Mouse (Mus musculus) urinary bladder, postnatal 4 days (tissue): Measurements from ENCODE around the gene Nt5m.
A peak's percentile ranks its signal among the peaks of the same experiment; 100 is the strongest.

ENCODE experiments used
- DNase-seq, 2 experiments: peaks; one replicate each; pipeline ENCODE4 v3.0.0; 2021 to 2022; ENCODE audit warnings: low spot score in 2 of 2

Gene Nt5m

GRCm38 (mm10) chr11:59839459-59840126, 346 bp downstream of the Nt5m start, which contains the start of gene Cops3:
Gene Cops3 (minus strand): TSS chr11:59839838.
- DNase-seq = peak; percentile 92 to 95

DNA sequence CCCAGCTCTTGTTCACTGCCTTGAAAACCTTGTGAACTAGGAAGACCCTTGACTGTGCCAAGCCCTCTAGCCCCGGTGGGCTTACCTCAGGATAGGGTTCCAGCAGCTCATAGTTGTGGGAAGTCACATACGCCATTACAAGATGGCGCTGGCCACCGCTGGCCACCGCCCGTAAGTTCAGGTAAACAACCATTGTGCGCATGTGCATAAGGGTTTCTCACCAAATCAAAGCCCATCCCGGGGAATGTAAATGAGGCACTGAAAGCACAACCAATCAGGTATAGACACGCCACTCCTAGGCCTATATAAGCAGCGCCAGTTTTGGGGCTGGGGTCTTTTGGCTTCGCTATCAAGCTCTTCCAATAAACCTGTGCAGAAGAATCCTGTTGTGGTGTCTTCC, 7.1 kb downstream of the Nt5m start:
- no peak for DNase-seq

GRCm38 (mm10) chr11:59847131-59847530, 7.9 kb downstream of the Nt5m start:
- DNase-seq = no peak

DNA sequence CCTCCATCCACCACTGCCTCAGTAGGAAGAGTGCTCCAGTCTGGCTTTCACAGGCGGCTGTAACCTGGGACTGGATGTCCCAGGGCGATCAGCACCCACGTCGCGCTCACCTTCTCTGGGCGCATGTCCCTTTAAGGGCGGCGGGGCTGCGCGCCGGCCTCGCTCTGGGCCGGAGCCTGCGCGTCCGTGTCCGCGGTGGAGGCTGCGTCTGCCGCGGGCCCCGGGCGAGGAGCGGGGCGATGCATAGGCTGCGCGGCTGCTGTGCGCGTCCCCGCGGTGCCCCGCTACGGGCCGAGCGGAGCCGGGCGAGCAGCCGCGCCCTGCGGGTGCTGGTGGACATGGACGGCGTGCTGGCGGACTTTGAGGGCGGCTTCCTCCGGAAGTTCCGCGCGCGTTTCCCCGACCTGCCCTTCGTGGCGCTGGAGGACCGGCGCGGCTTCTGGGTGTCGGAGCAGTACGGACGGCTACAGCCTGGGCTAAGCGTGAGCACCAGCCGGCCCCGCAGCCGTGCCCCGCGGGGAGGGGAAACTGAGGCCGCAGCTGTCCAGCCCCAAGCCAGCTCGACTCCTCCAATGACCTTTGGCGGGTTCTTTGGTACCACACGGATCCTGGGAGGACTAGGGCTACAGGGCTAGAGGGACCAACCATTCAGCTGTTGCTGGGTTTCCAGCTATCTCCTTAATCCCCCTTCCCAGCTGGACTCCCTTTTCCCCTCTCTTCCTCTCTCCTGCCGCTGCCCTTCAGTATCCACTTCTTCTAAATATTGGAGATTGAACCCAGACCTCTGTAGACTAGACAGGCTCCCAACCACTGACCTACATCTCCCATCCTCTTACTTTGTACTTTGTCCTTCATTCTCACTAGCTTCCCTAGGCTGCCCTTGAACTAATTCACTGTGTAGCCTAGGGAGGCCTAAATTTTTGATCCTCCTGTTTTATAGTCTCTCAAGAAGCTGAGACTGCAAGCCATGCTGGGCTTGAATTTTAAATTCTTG, 8.9 kb downstream of the Nt5m start:
- DNase-seq = peak; percentile 76 to 83

GRCm38 (mm10) chr11:59852865-59853264, 13.6 kb downstream of the Nt5m start:
- DNase-seq = no peak

DNA sequence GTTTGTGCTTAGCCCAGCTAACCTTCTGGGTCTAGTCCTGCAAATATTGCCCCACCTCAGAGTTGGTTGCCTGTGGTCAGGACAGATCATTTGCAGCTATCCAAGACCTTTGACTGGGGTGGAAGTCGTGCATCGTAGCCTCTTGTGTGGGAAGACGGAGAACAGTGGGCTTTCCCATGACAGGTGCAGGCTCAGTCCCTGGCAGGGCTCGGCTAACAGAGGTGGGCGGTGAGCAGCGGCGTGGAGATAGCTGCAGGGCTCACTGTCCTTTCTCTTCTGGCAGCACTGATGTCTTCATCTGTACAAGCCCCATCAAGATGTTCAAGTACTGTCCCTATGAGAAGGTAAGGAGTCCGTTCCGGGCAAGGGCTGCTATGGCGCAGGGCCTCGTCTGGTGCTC, 21.2 kb downstream of the Nt5m start:
- DNase-seq = no peak

GRCm38 (mm10) chr11:59864316-59864715, 25.1 kb downstream of the Nt5m start:
- no peak for DNase-seq

DNA sequence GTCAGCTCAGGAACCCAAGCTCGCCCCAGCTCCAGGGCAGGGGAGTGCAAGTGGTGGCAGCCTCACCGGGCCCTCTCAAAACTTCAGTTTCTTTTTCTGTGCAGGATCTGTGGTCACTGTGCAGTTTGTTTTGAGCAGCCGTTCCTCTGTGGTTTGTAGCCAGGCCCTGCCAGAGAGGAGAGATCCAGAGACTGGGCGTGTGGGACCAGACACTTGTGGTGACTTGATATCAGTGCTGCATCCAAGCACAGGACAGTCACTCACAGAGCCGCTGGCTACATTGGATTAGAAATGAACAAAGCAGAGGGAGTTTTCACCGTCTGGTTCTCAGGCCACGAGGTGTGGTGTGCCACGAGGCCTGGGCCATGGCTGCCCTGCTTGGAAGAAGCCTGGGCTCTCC, 32.9 kb downstream of the Nt5m start:
- DNase-seq = no peak

- peak; percentile 56 to 78 for DNase-seq
Measured at GRCm38 (mm10) chr11:59880031-59880430, 40.8 kb downstream of the Nt5m start.

- DNase-seq = no peak
Measured at GRCm38 (mm10) chr11:59885217-59885986, 46.2 kb downstream of the Nt5m start.

DNA sequence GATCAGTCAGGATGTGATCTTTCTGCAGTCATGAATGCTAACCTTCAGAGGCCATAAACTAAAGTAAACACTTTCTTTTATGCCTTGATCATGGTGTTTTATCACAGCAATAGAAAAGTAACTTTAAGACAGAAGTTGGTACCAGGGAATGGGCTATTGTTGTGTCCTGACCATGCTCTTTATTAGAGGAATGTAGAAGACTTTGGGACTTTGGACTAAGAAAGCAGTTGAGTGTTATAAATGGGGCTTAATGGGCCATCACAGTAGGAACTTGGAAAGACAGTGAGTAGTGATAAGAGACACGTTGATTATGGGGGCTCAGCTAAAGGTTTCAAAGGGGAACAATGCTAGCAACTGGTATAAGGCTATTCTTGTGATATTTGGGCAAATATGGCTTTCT, 47.7 kb downstream of the Nt5m start:
- no peak for DNase-seq

- no peak for DNase-seq
Measured at GRCm38 (mm10) chr11:59888151-59888550, 48.9 kb downstream of the Nt5m start.

DNA sequence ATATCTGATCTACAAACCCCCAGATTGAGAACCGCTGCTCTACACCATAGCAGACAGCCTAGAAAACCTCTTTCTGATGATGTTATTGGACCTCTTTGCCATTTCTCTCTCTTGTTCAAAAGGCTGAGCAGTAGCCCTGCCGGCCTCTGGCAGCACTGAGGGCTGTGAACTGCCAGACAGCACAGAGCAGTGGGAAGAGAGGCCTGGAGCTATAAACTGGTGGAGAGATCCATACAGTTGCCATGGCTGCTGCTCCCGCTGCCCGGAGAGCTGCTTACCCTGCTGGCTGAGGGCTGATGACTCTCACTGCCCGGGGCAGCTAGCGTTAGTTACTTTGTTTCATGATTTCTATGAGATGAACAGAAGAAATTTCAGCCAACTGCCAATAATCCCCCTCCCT, 52.6 kb downstream of the Nt5m start:
- DNase-seq = no peak

DNA sequence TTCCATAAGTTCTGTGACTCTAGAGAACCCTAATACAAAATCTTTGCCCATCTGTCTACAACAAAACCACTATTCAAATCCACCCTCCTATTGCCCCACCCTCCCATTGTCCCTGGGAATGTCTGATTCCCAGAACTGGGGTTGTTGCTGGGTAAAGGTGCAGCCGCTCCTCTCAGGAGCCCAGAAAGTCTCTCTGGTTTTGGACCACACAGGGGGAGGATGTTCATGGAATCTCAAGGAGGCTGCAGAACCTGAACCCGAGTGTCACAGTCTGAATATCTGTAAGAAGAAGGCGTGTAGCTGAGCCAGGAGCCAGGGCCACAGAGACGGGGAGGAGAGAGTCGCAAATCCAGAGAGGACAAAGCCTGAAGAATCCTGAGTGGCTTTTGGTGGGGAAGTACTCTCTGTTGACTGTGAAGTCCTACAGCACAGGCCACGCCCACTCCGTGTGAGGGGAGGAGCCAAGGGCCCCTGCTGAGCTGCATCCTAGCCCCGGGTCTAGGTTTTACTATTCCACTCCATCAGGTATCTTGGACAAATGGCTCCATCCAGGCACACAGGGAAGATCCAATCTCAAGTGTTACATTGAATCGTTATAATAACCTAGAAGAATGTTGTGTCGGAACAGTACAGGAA, 54.0 kb downstream of the Nt5m start:
- no peak for DNase-seq

DNA sequence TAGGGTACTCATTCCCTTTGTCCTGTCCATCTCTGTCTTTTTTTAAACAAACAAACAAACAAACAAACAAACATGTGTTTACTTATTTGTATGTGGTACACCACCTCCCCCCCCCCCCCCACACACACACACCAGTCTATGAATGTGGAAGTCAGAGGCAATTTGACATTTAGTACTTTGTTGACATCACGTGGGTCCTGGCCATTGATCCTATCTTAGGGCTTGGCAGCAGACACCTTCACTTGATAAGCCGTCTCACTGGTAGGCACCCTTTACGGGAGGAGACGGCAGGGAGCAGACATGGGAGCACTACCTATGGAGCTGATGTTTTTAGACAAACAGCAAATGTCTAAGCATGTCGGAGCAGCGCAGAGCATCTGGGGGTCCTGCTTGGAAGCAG, 55.7 kb downstream of the Nt5m start:
- DNase-seq = no peak

GRCm38 (mm10) chr11:59895316-59895715, 56.1 kb downstream of the Nt5m start:
- DNase-seq = no peak

DNA sequence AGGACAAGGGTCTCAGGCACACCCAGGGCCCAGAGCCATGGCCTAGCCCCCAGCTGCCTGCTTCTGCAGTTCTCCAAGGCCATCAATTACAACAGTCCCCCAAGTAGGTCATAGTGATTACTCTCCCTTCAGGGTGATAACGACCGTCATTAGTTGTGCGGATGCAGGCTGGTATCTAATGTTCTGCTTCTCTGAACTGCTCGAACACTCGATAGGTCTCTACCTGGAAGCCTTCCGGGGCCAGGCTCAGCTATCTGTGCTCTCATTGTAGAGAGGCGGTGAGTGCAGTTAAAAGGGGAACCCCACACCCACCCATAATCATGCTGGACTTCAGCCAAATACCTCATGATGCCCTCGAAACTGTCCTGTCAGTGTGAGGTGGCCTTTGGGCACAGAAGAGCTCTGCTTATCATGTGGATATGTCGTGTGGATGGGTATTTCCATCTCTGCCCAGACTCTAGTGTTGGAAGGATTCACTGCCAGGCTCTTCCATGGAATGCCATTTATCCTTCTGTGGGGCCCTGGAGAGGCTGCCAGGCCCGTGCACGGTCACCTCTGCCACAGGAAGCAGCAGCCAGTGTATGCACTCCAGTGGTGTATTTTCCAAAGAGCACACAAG, 58.8 kb downstream of the Nt5m start:
- DNase-seq = no peak

GRCm38 (mm10) chr11:59899711-59900685, 60.8 kb downstream of the Nt5m start:
- DNase-seq = no peak

DNA sequence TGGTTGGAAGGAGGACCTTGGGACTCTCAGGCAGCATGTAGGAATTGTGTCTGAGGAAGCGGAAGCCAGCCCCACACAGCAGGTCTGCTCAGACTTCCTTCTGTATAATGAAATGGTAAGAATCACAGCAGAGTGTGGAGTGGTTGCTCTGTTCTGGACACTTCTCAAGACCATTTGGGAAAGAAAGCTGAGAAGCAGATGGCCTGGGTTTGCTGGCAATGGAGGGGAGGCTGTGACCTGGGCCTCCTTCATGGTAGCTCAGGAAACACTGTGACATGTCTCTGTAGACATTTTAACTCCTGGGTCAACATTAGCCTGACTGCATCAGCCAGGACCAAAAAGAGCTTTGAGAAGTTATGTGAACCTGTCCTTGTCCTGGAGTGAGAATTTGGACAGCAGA, 61.7 kb downstream of the Nt5m start:
- no peak for DNase-seq
